Comparison of ENCODE assay signal across 15 mouse cellular contexts in the genomic region with DNA sequence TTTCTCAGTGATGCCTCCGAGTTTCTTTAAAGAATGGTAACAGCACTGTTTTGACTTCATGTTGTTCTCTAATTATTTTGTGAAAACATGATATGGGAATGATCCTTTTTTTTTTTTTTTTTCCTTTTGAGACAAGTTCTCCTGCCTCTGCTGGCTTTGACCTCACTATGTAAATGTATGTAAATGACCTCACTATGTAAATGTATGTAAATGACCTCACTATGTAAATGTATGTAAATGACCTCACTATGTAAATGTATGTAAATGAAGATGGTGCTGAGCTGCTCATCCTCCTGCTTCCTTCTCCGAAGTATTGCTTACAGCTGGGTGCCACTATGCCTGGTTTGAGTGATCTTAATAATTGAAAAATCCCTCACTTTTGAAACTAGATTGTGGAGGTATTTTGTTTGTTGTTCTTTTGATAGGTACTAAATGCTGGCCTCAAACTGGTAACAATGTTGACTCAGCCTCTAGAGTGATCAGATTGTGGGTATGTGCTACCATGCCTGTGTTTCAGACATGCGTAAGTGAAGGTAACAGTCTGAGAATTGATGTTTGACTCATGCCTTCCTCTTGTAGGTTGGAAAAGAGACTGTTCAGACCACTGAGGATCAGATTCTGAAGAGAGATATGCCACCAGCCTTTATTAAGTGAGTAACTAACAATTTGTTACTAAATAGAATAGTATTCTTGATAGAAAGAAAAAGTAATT. TPM values are rescaled to one million over a fixed set of nuclear protein-coding genes. Genes with fewer than 3 reads are reported as not detected.
DNase-seq lines count a peak whose midpoint lies in the region; ATAC-seq and TF ChIP-seq lines count a peak whose summit lies in the region.
"Had no signal": no experiment of that assay in that cellular context is flagged by ENCODE, and none has a peak within 500 bp of the region (broad histone marks: within the 10 kb centered on the region; RNA-seq: fewer than 3 reads in every experiment).

No protein-coding gene starts in this region.

- H3K4me2 ChIP-seq in forebrain, postnatal 0 days (ENCODE audit: low read depth) = no peak overlapping the region
- peak overlapping the region; percentile 5; the same call in 1 of the 2 replicates for H3K4me2 ChIP-seq in neural tube, embryonic 14.5 days (ENCODE audit: low read depth, low read length)
- H3K4me2 ChIP-seq: embryonic facial prominence, embryonic 12.5 days; heart, embryonic 13.5 days; limb, embryonic 13.5 days had no signal

- DNase-seq in lung, postnatal 25 days (ENCODE audit: low spot score) = peak; percentile 31
- DNase-seq in lung, postnatal 14 days = no peak
- peak; percentile 52 for DNase-seq in R1 (ENCODE audit: low read depth, low spot score)
- DNase-seq in forebrain, postnatal 0 days = peak; percentile 19
- DNase-seq in heart, postnatal 4 days = no peak
- DNase-seq in right cerebral cortex, postnatal 14 days = no peak
- DNase-seq: adrenal gland, adult 8-10 months; cerebellum, postnatal 14 days; gastrocnemius, postnatal 25 days; lung, adult 18-20 months had no signal

- H3K9me3 ChIP-seq in forebrain, postnatal 0 days (ENCODE audit: low read length) = no peaks in the 10 kb centered on the region
- no peaks in the 10 kb centered on the region for H3K9me3 ChIP-seq in neural tube, embryonic 14.5 days (ENCODE audit: control insufficient read depth, low read length)
- H3K9me3 ChIP-seq: embryonic facial prominence, embryonic 12.5 days; heart, embryonic 13.5 days; limb, embryonic 13.5 days; megakaryocyte, embryonic 14.5 days had no signal

- H3K27me3 ChIP-seq in forebrain, postnatal 0 days (ENCODE audit: insufficient read depth, low read length) = no peaks in the 10 kb centered on the region
- no peaks in the 10 kb centered on the region for H3K27me3 ChIP-seq in neural tube, embryonic 14.5 days (ENCODE audit: control insufficient read depth, insufficient read depth, low read length)
- H3K27me3 ChIP-seq: embryonic facial prominence, embryonic 12.5 days; heart, embryonic 13.5 days; limb, embryonic 13.5 days; megakaryocyte, embryonic 14.5 days had no signal

- no peak for TF ChIP-seq CTCF in forebrain, postnatal 0 days (IDR thresholded peaks at IDR 0.05; ENCODE audit: low read depth)

- H3K27ac ChIP-seq in forebrain, postnatal 0 days (ENCODE audit: low read depth, low read length) = no peak overlapping the region
- H3K27ac ChIP-seq in neural tube, embryonic 14.5 days (ENCODE audit: low read depth, low read length) = peak overlapping the region; percentile 35; the same call in 1 of the 2 replicates
- H3K27ac ChIP-seq: embryonic facial prominence, embryonic 12.5 days; heart, embryonic 13.5 days; limb, embryonic 13.5 days had no signal

- no peak overlapping the region for H3K9ac ChIP-seq in forebrain, postnatal 0 days
- H3K9ac ChIP-seq in neural tube, embryonic 14.5 days (replicated peaks; ENCODE audit: low read depth, low read length) = no peak overlapping the region
- H3K9ac ChIP-seq: embryonic facial prominence, embryonic 12.5 days; heart, embryonic 13.5 days; limb, embryonic 13.5 days had no signal

- H3K36me3 ChIP-seq in forebrain, postnatal 0 days (ENCODE audit: insufficient read depth) = no peaks in the 10 kb centered on the region
- H3K36me3 ChIP-seq in neural tube, embryonic 14.5 days (ENCODE audit: control insufficient read depth, insufficient read depth, low read length) = no peaks in the 10 kb centered on the region
- H3K36me3 ChIP-seq: embryonic facial prominence, embryonic 12.5 days had no signal

- no peak overlapping the region for H3K4me3 ChIP-seq in forebrain, postnatal 0 days (ENCODE audit: low read depth, low read length)
- no peak overlapping the region for H3K4me3 ChIP-seq in neural tube, embryonic 14.5 days (ENCODE audit: low read depth, low read length)
- H3K4me3 ChIP-seq: embryonic facial prominence, embryonic 12.5 days; heart, embryonic 13.5 days; limb, embryonic 13.5 days; megakaryocyte, embryonic 14.5 days had no signal

- 21% methylated on average over 3 of the region's 3 CpGs for WGBS in forebrain, postnatal 0 days
- 37% methylated on average over 3 of the region's 3 CpGs for WGBS in neural tube, embryonic 14.5 days

- H3K4me1 ChIP-seq in forebrain, postnatal 0 days (ENCODE audit: insufficient read depth) = 0 out of 2 replicates have a peak, but pooled peaks cover 4% of the 10 kb centered on the region
- H3K4me1 ChIP-seq in neural tube, embryonic 14.5 days (ENCODE audit: control insufficient read depth, insufficient read depth, low read length) = no peaks in the 10 kb centered on the region
- H3K4me1 ChIP-seq: embryonic facial prominence, embryonic 12.5 days had no signal

- peak; percentile 68; the same call in 1 of the 2 replicates for ATAC-seq in forebrain, postnatal 0 days
- ATAC-seq in neural tube, embryonic 14.5 days (ENCODE audit: low read depth) = peak; percentile 83

RNA-seq across cellular contexts. Expression of gene Vcl, which starts 37.9 kb away (rescaled TPM):
- 15.5 and 21.6 TPM in 2 replicates for total RNA-seq in forebrain, postnatal 0 days (2014; rRNA removed)
- 4.4 and 6.6 TPM in 2 replicates for polyA plus RNA-seq in forebrain, postnatal 0 days (2015; fragmentation: Nextera tagmentation; extraction: Ambion mirVana)
- polyA plus RNA-seq in neural tube, embryonic 14.5 days (2014; fragmentation: Nextera tagmentation; extraction: Ambion mirVana) = 18.2 and 28.0 TPM in 2 replicates
- 100 to 1,000 TPM; 200 to 201 TPM for total RNA-seq in heart, postnatal 4 days (2021)

Comparison
In these comparisons a context has a peak if more than half of its experiments do, and no peak if none do; other contexts are left out.
1. DNase-seq: peak in lung, postnatal 25 days (single experiment), R1 (single experiment) and forebrain, postnatal 0 days (single experiment); none in lung, postnatal 14 days (single experiment), heart, postnatal 4 days (single experiment) and right cerebral cortex, postnatal 14 days (single experiment).